Mouse (Mus musculus): Measurements from ENCODE around the gene Bhlhe40.

Bhlhe40 gene

GRCm38 (mm10) chr6:108695844-108696821, 35.7 kb downstream of the Bhlhe40 start:
- no peak for DNase-seq

DNA sequence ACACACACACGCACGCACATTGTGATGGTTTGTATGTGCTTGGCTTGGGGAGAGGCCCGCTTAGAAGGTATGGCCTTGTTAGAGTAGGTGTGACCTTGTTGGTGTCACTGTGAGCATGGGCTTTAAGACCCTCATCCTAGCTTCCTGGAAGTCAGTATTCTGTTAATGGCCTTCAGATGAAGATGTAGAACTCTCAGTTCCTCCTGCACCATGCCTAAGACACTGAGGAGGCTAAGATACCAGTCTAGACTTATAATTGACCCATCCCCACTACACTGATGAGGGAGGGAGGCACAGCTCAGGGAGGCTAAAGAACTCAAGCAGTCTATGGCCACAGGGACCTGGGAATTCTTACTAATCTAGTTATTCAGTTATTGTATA, 36.4 kb downstream of the Bhlhe40 start:
- DNase-seq: no peak

DNA sequence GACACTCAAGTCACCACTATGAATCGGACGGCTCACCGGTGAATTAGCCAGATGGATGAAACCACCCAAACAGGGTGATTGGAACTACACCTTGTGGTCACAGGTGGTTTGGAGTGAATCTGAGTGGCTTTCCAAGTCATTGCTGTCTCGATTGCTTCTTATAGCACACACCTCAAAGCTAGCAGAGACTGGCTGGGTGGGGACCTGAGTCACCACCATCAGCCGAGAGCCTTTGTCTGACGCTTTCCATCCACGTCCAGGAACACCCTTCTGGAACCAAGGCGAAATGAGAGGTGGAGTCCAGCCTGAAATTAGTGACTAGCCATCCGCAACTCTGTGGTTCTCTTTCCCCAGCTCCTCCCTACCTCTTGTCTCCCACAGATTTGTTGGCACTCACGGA, 36.9 kb downstream of the Bhlhe40 start:
- no peak for DNase-seq

DNA sequence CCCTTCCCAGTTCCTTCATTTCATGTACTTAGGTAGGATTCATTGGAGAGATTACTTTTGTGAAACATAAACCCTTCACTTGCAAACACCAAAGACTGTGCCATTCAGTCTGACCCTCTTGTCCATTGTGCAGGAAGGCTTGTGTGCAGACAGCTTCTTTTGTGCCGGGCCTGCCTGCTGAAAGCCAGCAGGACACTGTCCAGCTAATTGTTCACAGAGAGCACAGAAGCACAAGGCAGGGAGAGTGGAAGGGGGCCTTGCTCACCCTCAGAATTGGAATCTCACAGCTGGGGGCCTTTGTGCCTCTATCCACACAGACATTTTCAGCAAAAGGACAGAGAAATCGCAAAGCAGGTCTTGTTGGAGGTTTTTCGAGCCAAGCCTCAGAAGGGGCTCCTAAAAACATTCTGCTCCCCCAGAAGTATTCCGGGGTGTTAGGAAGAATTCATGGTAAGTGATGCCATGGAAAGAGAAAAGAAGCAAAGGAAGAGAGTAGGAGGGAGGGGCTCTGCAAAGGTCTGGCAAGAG, 38.0 kb downstream of the Bhlhe40 start:
- no peak for DNase-seq

DNA sequence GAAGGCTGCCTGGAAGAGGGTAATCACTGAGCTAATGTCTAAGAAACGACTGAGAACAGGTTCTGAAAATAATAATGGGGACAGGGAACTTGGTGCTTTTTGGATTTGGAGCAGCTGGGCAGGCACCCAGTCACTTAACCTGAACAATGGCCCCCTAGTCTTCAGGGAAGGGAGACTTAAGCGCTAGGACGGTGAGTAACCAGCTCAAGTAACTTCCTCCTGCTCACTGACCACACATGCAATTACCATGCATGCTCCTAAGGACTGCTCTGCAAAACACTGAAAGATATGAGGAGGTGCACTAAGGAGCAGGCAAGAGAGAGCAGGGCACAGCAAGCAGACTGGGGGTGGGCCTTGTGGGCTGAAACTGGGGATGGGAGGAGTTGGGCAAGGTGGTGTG, 39.2 kb downstream of the Bhlhe40 start:
- DNase-seq: no peak

DNA sequence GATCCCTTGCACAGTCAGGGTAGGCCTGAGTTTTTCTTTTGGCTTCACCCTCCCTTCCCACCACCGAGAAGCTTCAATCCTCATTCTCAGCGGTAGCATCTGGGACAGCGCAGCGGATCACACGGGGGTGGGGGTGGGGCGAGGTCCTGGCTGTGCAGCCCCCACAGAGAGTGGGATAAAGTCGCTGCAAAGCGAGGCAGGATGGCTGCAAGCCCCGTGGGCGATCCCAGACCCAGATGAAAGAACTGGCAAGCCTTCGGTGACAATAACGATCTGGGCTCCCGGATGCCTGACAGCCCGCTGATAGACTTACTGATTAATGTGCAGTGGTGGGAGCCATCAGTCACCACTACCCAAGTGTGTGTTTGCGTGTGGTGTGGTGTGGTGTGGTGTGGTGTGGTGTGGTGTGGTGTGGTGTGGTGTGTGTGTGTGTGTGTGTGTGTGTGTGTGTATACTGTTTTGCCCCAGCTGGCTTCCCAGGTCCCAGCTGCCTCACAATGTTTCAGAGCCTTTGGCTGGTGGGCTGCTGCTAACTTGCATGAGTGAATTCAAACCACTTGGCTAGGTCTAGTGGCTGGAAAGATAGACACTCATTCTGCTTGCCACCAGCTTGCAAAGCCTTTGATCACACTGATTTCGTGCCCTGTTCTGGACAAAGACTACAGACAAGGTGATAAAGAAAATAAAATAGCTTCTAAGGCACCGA, 40.4 kb downstream of the Bhlhe40 start:
- no peak for DNase-seq

DNA sequence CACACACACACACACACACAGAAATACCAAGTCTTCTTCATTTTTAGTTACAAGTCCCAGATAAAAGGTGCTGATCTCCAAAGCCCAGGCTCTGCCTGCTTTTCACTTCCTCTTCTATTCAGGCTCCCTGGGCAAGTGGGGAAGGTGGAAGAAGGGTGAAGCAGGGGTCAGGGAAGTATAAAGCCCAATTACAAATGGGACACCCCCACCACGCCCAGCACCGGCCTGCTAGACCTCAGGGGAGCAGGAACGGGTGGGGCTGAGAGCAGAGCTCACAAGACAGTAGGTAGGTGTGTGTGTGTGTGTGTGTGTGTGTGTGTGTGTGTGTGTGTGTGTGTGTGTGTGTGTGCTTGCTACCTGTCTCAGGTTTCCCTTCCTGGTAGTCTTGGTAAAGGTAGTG, 42.2 kb downstream of the Bhlhe40 start:
- DNase-seq: no peak

DNA sequence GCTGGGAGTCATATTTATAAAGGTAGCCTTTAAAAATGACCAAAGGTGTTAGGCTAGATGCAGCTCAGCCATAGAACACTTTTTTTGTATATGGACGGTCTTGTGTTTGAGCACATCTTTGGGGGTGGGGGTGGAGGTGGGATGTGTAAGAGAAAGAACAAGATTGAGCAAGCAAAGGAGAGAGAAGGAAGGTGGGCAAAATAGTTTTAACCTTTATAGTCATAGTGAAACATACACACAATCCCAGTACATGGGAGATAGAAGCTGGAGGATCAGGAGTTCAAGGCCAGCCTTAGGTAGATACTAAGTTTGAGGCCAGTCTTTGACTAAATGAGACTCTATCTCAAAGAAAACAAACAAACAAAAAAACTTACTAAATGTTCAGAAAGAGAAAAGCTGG, 42.7 kb downstream of the Bhlhe40 start:
- no peak for DNase-seq

- DNase-seq: no peak
These were observed 44.1 kb downstream of the Bhlhe40 start for GRCm38 (mm10) chr6:108704316-108705080.

GRCm38 (mm10) chr6:108705957-108706356, 45.5 kb downstream of the Bhlhe40 start:
- no peak for DNase-seq

DNA sequence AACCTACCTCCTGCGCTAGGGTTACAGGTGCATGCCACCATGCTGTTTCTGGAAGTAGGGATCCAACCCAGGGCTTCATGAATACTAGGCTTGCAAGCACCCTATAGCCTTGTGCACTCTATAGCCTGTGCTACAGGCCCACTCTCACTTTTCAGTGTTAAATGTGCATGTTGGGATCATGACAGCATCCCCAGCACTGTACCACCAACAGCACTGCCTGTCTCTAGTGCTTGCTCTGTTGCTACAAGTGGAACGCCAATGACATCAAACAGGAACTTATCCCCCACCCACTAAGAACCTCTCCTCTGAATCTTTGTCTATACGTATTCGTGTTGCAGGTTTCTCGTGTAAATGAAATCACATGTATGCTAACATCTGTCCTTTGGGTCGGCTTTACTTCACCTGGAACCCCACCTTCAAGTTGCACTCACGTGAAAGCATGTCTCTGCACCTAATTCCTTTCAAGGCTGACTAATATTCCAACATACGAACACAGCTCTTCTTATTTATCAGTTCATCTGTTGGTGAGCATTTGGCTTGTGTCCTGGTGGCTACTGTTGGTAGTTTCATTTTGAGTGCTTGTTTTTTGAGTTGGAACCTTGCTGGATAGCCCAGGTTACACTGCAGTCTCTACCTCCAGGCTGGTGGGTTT, 46.7 kb downstream of the Bhlhe40 start:
- no peak for DNase-seq

DNA sequence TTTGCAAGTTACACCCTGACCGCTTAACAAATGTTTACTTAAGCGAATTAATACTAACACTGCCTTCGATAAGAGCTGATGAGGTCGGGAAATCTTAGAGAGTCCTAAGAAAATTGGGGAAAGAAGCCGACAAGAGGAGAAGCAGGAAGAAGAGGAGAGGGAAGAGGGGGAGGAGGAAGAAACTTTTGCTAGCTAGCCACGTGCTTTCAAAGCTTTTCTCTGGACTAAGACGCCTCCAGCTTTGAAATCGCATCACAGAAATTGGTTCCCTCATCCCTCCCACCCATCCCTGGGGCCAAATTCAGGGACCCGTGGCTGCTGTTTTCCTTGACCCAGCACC, 48.7 kb downstream of the Bhlhe40 start:
- DNase-seq: no peak

- peak; percentile 91 for DNase-seq
These were observed 49.2 kb downstream of the Bhlhe40 start for GRCm38 (mm10) chr6:108709471-108710231.

DNA sequence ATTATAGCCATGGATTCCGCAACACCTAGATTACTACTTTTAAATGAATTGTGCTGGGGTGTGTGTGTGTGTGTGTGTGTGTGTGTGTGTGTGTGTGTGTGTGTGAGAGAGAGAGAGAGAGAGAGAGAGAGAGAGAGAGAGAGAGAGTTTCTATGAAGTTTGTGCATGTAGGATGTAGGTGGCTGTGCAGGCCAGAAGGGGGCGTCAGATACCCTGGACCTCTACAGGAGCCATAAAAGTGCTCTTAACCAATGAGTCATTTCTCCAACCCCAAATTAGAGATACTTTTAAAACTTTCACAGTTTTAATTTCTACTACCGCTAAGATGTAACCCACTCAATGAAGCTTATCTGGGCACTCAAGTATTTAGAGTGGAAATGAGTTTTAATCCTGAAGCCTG, 50.2 kb downstream of the Bhlhe40 start:
- DNase-seq: no peak

DNA sequence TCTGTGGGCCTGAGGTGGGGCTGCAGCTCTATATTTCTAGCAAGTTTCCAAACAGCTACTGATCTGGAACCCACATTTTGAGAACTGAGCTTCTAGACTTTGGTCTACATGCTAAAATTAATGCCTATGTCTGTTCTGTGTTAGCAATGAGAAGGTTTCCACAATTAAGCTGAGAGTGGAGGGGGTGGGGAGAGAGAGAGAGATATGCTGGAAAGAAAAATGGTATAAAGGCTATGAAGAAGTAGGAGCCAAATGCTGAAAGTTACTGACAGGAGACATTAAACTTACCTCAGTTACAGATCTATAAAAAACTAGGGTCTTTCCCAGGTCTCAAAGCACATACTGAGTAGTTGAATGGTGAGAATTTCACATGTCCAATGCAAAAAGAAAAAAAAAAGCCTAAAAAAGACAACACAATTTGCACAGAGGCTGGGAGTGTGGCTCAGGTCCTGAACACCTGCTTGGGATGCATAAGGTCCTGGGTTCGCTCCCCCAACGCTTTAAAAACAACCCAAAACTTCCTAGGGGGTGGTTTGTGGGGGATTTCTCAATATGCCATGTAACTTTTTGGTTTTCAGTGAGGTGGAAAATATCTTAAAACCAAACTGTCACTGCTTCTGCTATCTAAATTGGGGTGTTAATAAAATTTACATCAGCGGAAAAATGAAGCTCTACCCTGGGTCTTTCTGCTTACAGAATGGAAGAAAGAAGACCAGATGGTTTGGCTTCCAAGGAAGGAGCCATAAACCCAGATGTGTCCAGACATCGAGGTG, 50.9 kb downstream of the Bhlhe40 start:
- no peak for DNase-seq

DNA sequence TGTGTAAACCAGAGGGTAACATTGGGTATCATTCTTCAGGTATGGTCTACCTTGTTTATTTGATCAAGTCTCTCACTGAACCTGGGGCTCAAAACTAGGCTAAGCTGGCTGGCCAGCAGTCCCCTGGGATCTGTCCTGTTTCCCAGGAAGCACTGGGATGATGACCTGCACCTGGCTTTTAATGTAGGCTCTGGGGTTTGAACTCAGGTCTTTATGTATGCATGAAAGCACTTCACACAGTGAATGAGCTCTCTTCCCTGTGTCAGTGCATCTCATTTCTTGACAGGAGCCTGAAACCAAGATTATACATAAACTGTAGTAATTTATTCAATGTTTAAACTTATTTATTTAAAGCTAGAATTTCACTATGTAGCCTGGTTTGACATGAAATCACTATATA, 51.7 kb downstream of the Bhlhe40 start:
- DNase-seq: no peak

GRCm38 (mm10) chr6:108713175-108713974, 52.9 kb downstream of the Bhlhe40 start:
- no peak for DNase-seq
